In the genomic region with DNA sequence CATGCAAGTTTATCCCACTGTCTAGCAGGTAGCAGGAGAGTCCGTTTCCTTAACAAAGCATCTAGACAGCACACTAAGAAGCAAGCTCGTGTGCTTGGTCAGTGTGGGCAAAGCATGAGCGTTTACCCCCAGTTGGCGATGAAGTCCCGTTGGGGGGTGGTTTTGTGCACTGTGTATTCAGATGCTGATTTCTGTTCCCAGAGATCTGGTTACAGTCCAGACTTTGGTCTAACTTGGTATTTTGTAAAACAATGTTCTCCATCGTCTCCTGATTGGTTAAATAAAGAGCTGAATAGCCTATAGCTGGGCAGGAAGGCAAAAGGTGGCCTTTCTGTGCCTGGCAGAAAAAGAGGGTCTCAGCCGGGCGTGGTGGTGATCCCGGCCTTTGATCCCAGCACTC, we compare ENCODE assay signal across 23 mouse cellular contexts. TPM values are rescaled to one million over a fixed set of nuclear protein-coding genes. Genes with fewer than 3 reads are reported as not detected.
DNase-seq lines count a peak whose midpoint lies in the region; ATAC-seq lines count a peak whose summit lies in the region.
"Had no signal": no experiment of that assay in that cellular context is flagged by ENCODE, and none has a peak within 500 bp of the region (broad histone marks: within the 10 kb centered on the region; RNA-seq: fewer than 3 reads in every experiment).

No protein-coding gene starts in this region.

- H3K27me3 ChIP-seq in kidney, embryonic 15.5 days: no peaks in the 10 kb centered on the region
- H3K27me3 ChIP-seq: Patski had no signal

- H3K36me3 ChIP-seq in kidney, embryonic 15.5 days: peaks cover 92% of the 10 kb centered on the region

- no peak overlapping the region for H3K27ac ChIP-seq in kidney, embryonic 15.5 days

- DNase-seq in ES-CJ7 (ENCODE audit: low read depth, low spot score) (peak; percentile 84), R1 (ENCODE audit: low read depth, low spot score) (peak; percentile 84), ZHBTc4 (ENCODE audit: low read depth, low spot score) (peak; percentile 66), adipocyte (ENCODE audit: low spot score) (no peak)
- DNase-seq: adrenal gland, adult 2 months; adrenal gland, adult 8-10 months; adrenal gland, postnatal 10 days; adrenal gland, postnatal 14 days; adrenal gland, postnatal 25 days; adrenal gland, postnatal 36 days; B cell, adult 2 months; cerebellum, adult 11 months; cerebellum, adult 11-12 months; cerebellum, adult 18-20 months; cerebellum, adult 2 months; cerebellum, adult 8-10 months; cerebellum, adult 9-10 months; cerebellum, adult 9-11 months had no signal

- no peaks in the 10 kb centered on the region for H3K4me1 ChIP-seq in kidney, embryonic 15.5 days

- no peak overlapping the region for H3K9ac ChIP-seq in kidney, embryonic 15.5 days

- no peaks in the 10 kb centered on the region for H3K9me3 ChIP-seq in kidney, embryonic 15.5 days (replicated peaks)

- 94% methylated on average over 9 of the region's 9 CpGs for WGBS in kidney, embryonic 15.5 days

- no peak overlapping the region for H3K4me2 ChIP-seq in kidney, embryonic 15.5 days

- ATAC-seq in megakaryocyte, adult 5-6 weeks (ENCODE audit: poor library complexity, severe bottlenecking): no peak
- no peak for ATAC-seq in kidney, embryonic 15.5 days (replicated peaks; ENCODE audit: low FRiP score)
- ATAC-seq: activated CD4-positive, CD25-positive, alpha-beta regulatory T cell, adult 4 months; CD4-positive, CD25-positive, alpha-beta regulatory T cell, adult 4 months; Patski had no signal

- H3K4me3 ChIP-seq in kidney, embryonic 15.5 days (replicated peaks): no peak overlapping the region

RNA-seq across cellular contexts. Expression of a gene that starts 36.1 kb away (rescaled TPM):
- total RNA-seq in megakaryocyte, adult 5-6 weeks (2015): 0.18 TPM in 1 of 2 replicates, not detected in the other
- 0.04 and 0.08 TPM in 2 replicates for total RNA-seq in megakaryocyte, adult 5-6 weeks (2017)
- 11.9 and 14.9 TPM in 2 replicates for polyA plus RNA-seq in kidney, embryonic 15.5 days (2015; fragmentation: Nextera tagmentation; extraction: Ambion mirVana)
- polyA plus RNA-seq: activated CD4-positive, CD25-positive, alpha-beta regulatory T cell, adult 4 months had no signal

RNA-seq across cellular contexts. Expression of a gene that starts 58.8 kb away (rescaled TPM):
- total RNA-seq in megakaryocyte, adult 5-6 weeks (2015): 0.07 and 0.23 TPM in 2 replicates
- total RNA-seq in megakaryocyte, adult 5-6 weeks (2017): 0.20 TPM in 1 of 2 replicates, not detected in the other
- 0.10 and 0.19 TPM in 2 replicates for polyA plus RNA-seq in kidney, embryonic 15.5 days (2015; fragmentation: Nextera tagmentation; extraction: Ambion mirVana)
- total RNA-seq: adrenal gland, postnatal 25 days had no signal
- polyA plus RNA-seq: activated CD4-positive, CD25-positive, alpha-beta regulatory T cell, adult 4 months had no signal
